ENCODE assay signal across 20 mouse cellular contexts in genomic region chr11:33361867-33362266, GRCm38 (mm10).
DNase-seq lines count a peak whose midpoint lies in the region; ATAC-seq lines count a peak whose summit lies in the region.
"Had no signal": no experiment of that assay in that cellular context is flagged by ENCODE, and none has a peak within 500 bp of the region (broad histone marks: within the 10 kb centered on the region; RNA-seq: fewer than 3 reads in every experiment).

No protein-coding gene starts in this region.

- no peaks in the 10 kb centered on the region for H3K9me3 ChIP-seq in forebrain, embryonic 12.5 days
- no peaks in the 10 kb centered on the region for H3K9me3 ChIP-seq in forebrain, embryonic 10.5 days
- no peaks in the 10 kb centered on the region for H3K9me3 ChIP-seq in neural tube, embryonic 12.5 days
- H3K9me3 ChIP-seq in neural tube, embryonic 15.5 days (replicated peaks), result no peaks in the 10 kb centered on the region
- no peaks in the 10 kb centered on the region for H3K9me3 ChIP-seq in hindbrain, embryonic 14.5 days (ENCODE audit: control insufficient read depth, low read length)
- no peaks in the 10 kb centered on the region for H3K9me3 ChIP-seq in midbrain, embryonic 16.5 days (replicated peaks; ENCODE audit: control insufficient read depth, low read length, poor library complexity, severe bottlenecking)
- H3K9me3 ChIP-seq: embryonic facial prominence, embryonic 15.5 days; limb, embryonic 10.5 days had no signal

- H3K4me2 ChIP-seq in forebrain, embryonic 12.5 days, result no peak overlapping the region
- H3K4me2 ChIP-seq in neural tube, embryonic 12.5 days (replicated peaks), result no peak overlapping the region
- H3K4me2 ChIP-seq in neural tube, embryonic 15.5 days, result no peak overlapping the region
- 0 out of 2 replicates have a peak overlapping the region, but pooled peaks have one; percentile 1 for H3K4me2 ChIP-seq in hindbrain, embryonic 14.5 days (replicated peaks)
- no peak overlapping the region for H3K4me2 ChIP-seq in midbrain, embryonic 16.5 days (ENCODE audit: low read length)
- H3K4me2 ChIP-seq: embryonic facial prominence, embryonic 15.5 days; heart, embryonic 11.5 days had no signal

- 42% methylated on average over 5 of the region's 5 CpGs for WGBS in forebrain, embryonic 12.5 days
- WGBS in forebrain, embryonic 10.5 days, result 89% methylated on average over 5 of the region's 5 CpGs
- 40% methylated on average over 5 of the region's 5 CpGs for WGBS in neural tube, embryonic 12.5 days
- 20% methylated on average over 5 of the region's 5 CpGs for WGBS in neural tube, embryonic 15.5 days
- WGBS in hindbrain, embryonic 14.5 days, result 27% methylated on average over 5 of the region's 5 CpGs
- WGBS in midbrain, embryonic 16.5 days, result 38% methylated on average over 5 of the region's 5 CpGs

- peak; percentile 55; the same call in 1 of the 2 replicates for ATAC-seq in forebrain, embryonic 12.5 days (ENCODE audit: low FRiP score)
- ATAC-seq in neural tube, embryonic 12.5 days (ENCODE audit: low FRiP score, low read depth), result peak; percentile 82
- ATAC-seq in neural tube, embryonic 15.5 days (ENCODE audit: low FRiP score), result no peak
- ATAC-seq in hindbrain, embryonic 14.5 days (ENCODE audit: low FRiP score), result peak; percentile 83; the same call in 1 of the 2 replicates
- peak; percentile 91 for ATAC-seq in midbrain, embryonic 16.5 days

- H3K27ac ChIP-seq in forebrain, embryonic 12.5 days, result no peak overlapping the region
- H3K27ac ChIP-seq in forebrain, embryonic 10.5 days, result no peak overlapping the region
- no peak overlapping the region for H3K27ac ChIP-seq in neural tube, embryonic 12.5 days
- H3K27ac ChIP-seq in neural tube, embryonic 15.5 days (replicated peaks), result no peak overlapping the region
- no peak overlapping the region for H3K27ac ChIP-seq in hindbrain, embryonic 14.5 days
- no peak overlapping the region for H3K27ac ChIP-seq in midbrain, embryonic 16.5 days (ENCODE audit: low read length)
- H3K27ac ChIP-seq: embryonic facial prominence, embryonic 15.5 days; kidney, postnatal 0 days; limb, embryonic 10.5 days had no signal

- DNase-seq in forebrain, embryonic 10.5 days (ENCODE audit: extremely low spot score, low spot score), result no peak
- DNase-seq in hindbrain, embryonic 14.5 days (ENCODE audit: low spot score), result peak; percentile 59
- DNase-seq in liver, result no peak
- no peak for DNase-seq in left cerebral cortex, adult 11 months (ENCODE audit: low spot score)
- DNase-seq: adrenal gland, postnatal 10 days; cerebellum, adult 9-10 months; gastrocnemius, postnatal 14 days; heart, adult 11 months; kidney, adult 18-20 months; lung, postnatal 4 days; thymus, postnatal 25 days had no signal

- H3K27me3 ChIP-seq in forebrain, embryonic 12.5 days, result no peaks in the 10 kb centered on the region
- H3K27me3 ChIP-seq in forebrain, embryonic 10.5 days (ENCODE audit: poor library complexity, severe bottlenecking), result no peaks in the 10 kb centered on the region
- H3K27me3 ChIP-seq in neural tube, embryonic 12.5 days (replicated peaks), result no peaks in the 10 kb centered on the region
- H3K27me3 ChIP-seq in neural tube, embryonic 15.5 days (replicated peaks), result no peaks in the 10 kb centered on the region
- no peaks in the 10 kb centered on the region for H3K27me3 ChIP-seq in hindbrain, embryonic 14.5 days (ENCODE audit: control insufficient read depth, insufficient read depth, low read length)
- H3K27me3 ChIP-seq in midbrain, embryonic 16.5 days (ENCODE audit: control insufficient read depth, insufficient read depth, low read depth, low read length), result no peaks in the 10 kb centered on the region
- H3K27me3 ChIP-seq: embryonic facial prominence, embryonic 15.5 days had no signal

- H3K4me3 ChIP-seq in forebrain, embryonic 12.5 days (replicated peaks), result no peak overlapping the region
- H3K4me3 ChIP-seq in forebrain, embryonic 10.5 days, result no peak overlapping the region
- H3K4me3 ChIP-seq in neural tube, embryonic 12.5 days, result no peak overlapping the region
- no peak overlapping the region for H3K4me3 ChIP-seq in neural tube, embryonic 15.5 days (replicated peaks)
- H3K4me3 ChIP-seq in hindbrain, embryonic 14.5 days (replicated peaks; ENCODE audit: low read length), result no peak overlapping the region
- H3K4me3 ChIP-seq in midbrain, embryonic 16.5 days (ENCODE audit: low read depth, low read length), result no peak overlapping the region
- H3K4me3 ChIP-seq: embryonic facial prominence, embryonic 15.5 days; limb, embryonic 10.5 days; myocyte had no signal

- H3K4me1 ChIP-seq in forebrain, embryonic 12.5 days, result peaks cover 4% of the 10 kb centered on the region; the same call in 1 of the 2 replicates
- H3K4me1 ChIP-seq in forebrain, embryonic 10.5 days, result no peaks in the 10 kb centered on the region
- peaks cover 2% of the 10 kb centered on the region; the same call in 1 of the 2 replicates for H3K4me1 ChIP-seq in neural tube, embryonic 12.5 days
- peaks cover 6% of the 10 kb centered on the region; the same call in 1 of the 2 replicates for H3K4me1 ChIP-seq in neural tube, embryonic 15.5 days
- peaks cover 10% of the 10 kb centered on the region; the same call in 1 of the 2 replicates for H3K4me1 ChIP-seq in hindbrain, embryonic 14.5 days (replicated peaks; ENCODE audit: control insufficient read depth, insufficient read depth, low read length)
- no peaks in the 10 kb centered on the region for H3K4me1 ChIP-seq in midbrain, embryonic 16.5 days (ENCODE audit: control insufficient read depth, insufficient read depth, low read length)
- H3K4me1 ChIP-seq: embryonic facial prominence, embryonic 15.5 days; limb, embryonic 10.5 days had no signal

- no peaks in the 10 kb centered on the region for H3K36me3 ChIP-seq in forebrain, embryonic 12.5 days (replicated peaks)
- no peaks in the 10 kb centered on the region for H3K36me3 ChIP-seq in forebrain, embryonic 10.5 days (replicated peaks)
- no peaks in the 10 kb centered on the region for H3K36me3 ChIP-seq in neural tube, embryonic 12.5 days
- H3K36me3 ChIP-seq in neural tube, embryonic 15.5 days, result no peaks in the 10 kb centered on the region
- no peaks in the 10 kb centered on the region for H3K36me3 ChIP-seq in hindbrain, embryonic 14.5 days (replicated peaks; ENCODE audit: control insufficient read depth, insufficient read depth)
- no peaks in the 10 kb centered on the region for H3K36me3 ChIP-seq in midbrain, embryonic 16.5 days (ENCODE audit: control insufficient read depth, insufficient read depth, low read length)
- H3K36me3 ChIP-seq: embryonic facial prominence, embryonic 15.5 days; limb, embryonic 10.5 days had no signal

- no peak overlapping the region for H3K9ac ChIP-seq in forebrain, embryonic 12.5 days
- no peak overlapping the region for H3K9ac ChIP-seq in neural tube, embryonic 12.5 days
- H3K9ac ChIP-seq in neural tube, embryonic 15.5 days (replicated peaks), result no peak overlapping the region
- H3K9ac ChIP-seq in hindbrain, embryonic 14.5 days, result no peak overlapping the region
- H3K9ac ChIP-seq in midbrain, embryonic 16.5 days (ENCODE audit: low read depth, low read length), result no peak overlapping the region
- H3K9ac ChIP-seq: embryonic facial prominence, embryonic 15.5 days had no signal
